Mouse (Mus musculus): ENCODE results near the gene Lect2.

DNA sequence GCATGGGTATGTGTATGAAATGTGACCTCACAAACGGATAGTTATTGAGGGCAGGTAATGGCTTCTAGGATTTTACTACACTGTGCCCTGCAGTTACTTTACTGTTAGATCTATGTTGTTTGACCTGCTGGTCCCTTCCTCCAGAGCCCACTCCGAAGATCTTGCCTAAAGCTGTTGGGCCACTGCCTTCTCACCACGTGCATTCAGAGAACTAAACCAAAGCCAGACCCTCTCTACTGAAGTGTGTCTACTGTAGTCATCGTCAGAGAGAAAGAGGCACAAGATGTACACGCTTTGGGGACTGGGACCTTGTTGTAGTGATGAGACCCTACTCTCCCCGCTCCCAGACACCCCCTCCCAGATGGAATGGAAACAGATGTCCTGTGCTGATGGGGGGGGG is 3.4 kb upstream of the Lect2 start:
- no peak for TF ChIP-seq CTCF (IDR thresholded peaks at IDR 0.05; ENCODE audit: low read depth)
- no peak for TF ChIP-seq EP300 (IDR thresholded peaks at IDR 0.05; ENCODE audit: low read depth)
